Mouse (Mus musculus) hindbrain, embryonic 14.5 days (tissue): ENCODE measurements around the gene Zfr2. TPM values are rescaled to one million over a fixed set of nuclear protein-coding genes. Genes with fewer than 3 reads are reported as not detected.

Experiments used
- ATAC-seq: fragments of 200-750 bp; cut with Nextera tagmentation; 2 replicates; pipeline ENCODE4 v1.8.0; 2017; ENCODE audit warnings: moderate number of reproducible peaks, mild to moderate bottlenecking, moderate TSS enrichment, moderate library complexity; ENCODE audit not compliant: low FRiP score
- DNase-seq: peaks from one replicate; pipeline ENCODE4 v3.0.0-alpha.2; 2015; ENCODE audit warnings: low spot score
- H3K27ac ChIP-seq: fragments of 300-500 bp; sonication (generic); 2 replicates; pipeline ENCODE4 v1.5.1; 2014; ENCODE audit warnings: mild to moderate bottlenecking, moderate library complexity
- H3K27me3 ChIP-seq: fragments of 300-500 bp; sonication (generic); 2 replicates; pipeline ENCODE4 v1.6.1; 2014; ENCODE audit warnings: mild to moderate bottlenecking, low read length, mixed read lengths; ENCODE audit not compliant: control insufficient read depth, insufficient read depth
- H3K36me3 ChIP-seq: fragments of 300-500 bp; sonication (generic); replicated peaks from 2 replicates; pipeline ENCODE4 v1.6.1; 2014; ENCODE audit not compliant: control insufficient read depth, insufficient read depth
- H3K4me1 ChIP-seq: fragments of 300-500 bp; sonication (generic); replicated peaks from 2 replicates; pipeline ENCODE4 v1.6.1; 2014; ENCODE audit warnings: antibody characterized with exemption, low read length, mixed read lengths; ENCODE audit not compliant: control insufficient read depth, insufficient read depth
- H3K4me2 ChIP-seq: fragments of 300-500 bp; sonication (generic); replicated peaks from 2 replicates; pipeline ENCODE4 v1.6.1; 2014; ENCODE audit warnings: mild to moderate bottlenecking, moderate library complexity
- H3K4me3 ChIP-seq: fragments of 300-500 bp; sonication (generic); replicated peaks from 2 replicates; pipeline ENCODE4 v1.5.1; 2014; ENCODE audit warnings: mild to moderate bottlenecking, low read length
- H3K9ac ChIP-seq: fragments of 300-500 bp; sonication (generic); 2 replicates; pipeline ENCODE4 v1.6.1; 2014
- H3K9me3 ChIP-seq: fragments of 300-500 bp; sonication (generic); 2 replicates; pipeline ENCODE4 v1.6.1; 2016; ENCODE audit warnings: low read length; ENCODE audit not compliant: control insufficient read depth
- WGBS: fragments of 180-500 bp; shearing (Covaris S2); extraction: QIAGEN DNeasy Blood & Tissue Kit; methylation state at CpG from one replicate; pipeline ENCODE4 v1.1.7; 2014; 5-methylcytosine and 5-hydroxymethylcytosine counted together
- polyA plus RNA-seq: library from polyadenylated mRNA; unstranded; fragments of >200 nt; fragmentation: Nextera tagmentation; extraction: Ambion mirVana; gene quantifications from 2 replicates; pipeline ENCODE4 v1.2.1, GENCODE M21; 2014

Gene Zfr2
- polyA plus RNA-seq, 1 experiment from 2014 or later = 24.2 TPM

- Histone ChIP-seq H3K4me1 (peaks cover 25% of the 10 kb centered on the region), H3K9ac (no peak overlapping the region), H3K4me3 (no peak overlapping the region), H3K36me3 (no peaks in the 10 kb centered on the region), H3K4me2 (0 out of 2 replicates have a peak overlapping the region, but pooled peaks have one; percentile 92), H3K9me3 (no peaks in the 10 kb centered on the region), H3K27ac (no peak overlapping the region), H3K27me3 (peaks cover 17% of the 10 kb centered on the region)
- DNase-seq = no peak
- 88% methylated on average over 6 of the region's 6 CpGs for WGBS
- no peak for ATAC-seq
Measured at GRCm38 (mm10) chr10:81295185-81295584, 62.2 kb downstream of the Zfr2 start.

GRCm38 (mm10) chr10:81297246-81297645 is 64.3 kb downstream of the Zfr2 start:
- no peak overlapping the region for H3K27ac ChIP-seq
- H3K4me3 ChIP-seq = no peak overlapping the region
- no peak for DNase-seq
- H3K4me2 ChIP-seq = no peak overlapping the region
- H3K27me3 ChIP-seq = no peaks in the 10 kb centered on the region
- H3K4me1 ChIP-seq = peaks cover 17% of the 10 kb centered on the region
- 85% methylated on average over 6 of the region's 6 CpGs for WGBS
- H3K36me3 ChIP-seq = no peaks in the 10 kb centered on the region
- no peak overlapping the region for H3K9ac ChIP-seq
- ATAC-seq = no peak
- H3K9me3 ChIP-seq = no peaks in the 10 kb centered on the region

GRCm38 (mm10) chr10:81297845-81298244 is 64.9 kb downstream of the Zfr2 start:
- no peaks in the 10 kb centered on the region for H3K9me3 ChIP-seq
- no peak overlapping the region for H3K9ac ChIP-seq
- no peaks in the 10 kb centered on the region for H3K27me3 ChIP-seq
- WGBS = 80% methylated on average over 10 of the region's 10 CpGs
- H3K4me3 ChIP-seq = no peak overlapping the region
- no peak for ATAC-seq
- DNase-seq = no peak
- 0 out of 2 replicates have a peak overlapping the region, but pooled peaks have one; percentile 9 for H3K27ac ChIP-seq
- H3K4me1 ChIP-seq = peaks cover 17% of the 10 kb centered on the region
- H3K36me3 ChIP-seq = no peaks in the 10 kb centered on the region
- no peak overlapping the region for H3K4me2 ChIP-seq

- H3K9ac ChIP-seq = no peak overlapping the region
- H3K27ac ChIP-seq = no peak overlapping the region
- no peak for ATAC-seq
Measured at GRCm38 (mm10) chr10:81298369-81299100, 65.6 kb downstream of the Zfr2 start.

GRCm38 (mm10) chr10:81299585-81300351 is 66.8 kb downstream of the Zfr2 start:
- peaks cover 6% of the 10 kb centered on the region for H3K4me1 ChIP-seq
- 89% methylated on average over 14 of the region's 14 CpGs for WGBS
- H3K9ac ChIP-seq = no peak overlapping the region
- no peak overlapping the region for H3K4me3 ChIP-seq
- H3K4me2 ChIP-seq = no peak overlapping the region
- H3K9me3 ChIP-seq = no peaks in the 10 kb centered on the region
- DNase-seq (no peak), ATAC-seq (no peak)
- no peak overlapping the region for H3K27ac ChIP-seq
- H3K36me3 ChIP-seq = no peaks in the 10 kb centered on the region
- H3K27me3 ChIP-seq = no peaks in the 10 kb centered on the region

More at GRCm38 (mm10) chr10:81298369-81299100, 65.6 kb downstream of the Zfr2 start:
- no peaks in the 10 kb centered on the region for H3K9me3 ChIP-seq
- H3K36me3 ChIP-seq = no peaks in the 10 kb centered on the region
- DNase-seq = no peak
- H3K4me2 ChIP-seq = no peak overlapping the region
- H3K4me1 ChIP-seq = peaks cover 17% of the 10 kb centered on the region
- H3K27me3 ChIP-seq = no peaks in the 10 kb centered on the region
- WGBS = 94% methylated on average over 17 of the region's 17 CpGs
- H3K4me3 ChIP-seq = no peak overlapping the region

- H3K27me3 ChIP-seq = no peaks in the 10 kb centered on the region
- H3K4me1 ChIP-seq = no peaks in the 10 kb centered on the region; the same call in 1 of the 2 replicates
- ATAC-seq (no peak), DNase-seq (no peak)
- H3K9ac ChIP-seq = no peak overlapping the region
- no peak overlapping the region for H3K4me2 ChIP-seq
- no peaks in the 10 kb centered on the region for H3K36me3 ChIP-seq
- WGBS = 81% methylated on average over 9 of the region's 9 CpGs
- no peak overlapping the region for H3K4me3 ChIP-seq
- H3K9me3 ChIP-seq = no peaks in the 10 kb centered on the region
- H3K27ac ChIP-seq = no peak overlapping the region
Measured at GRCm38 (mm10) chr10:81300352-81300907, 67.5 kb downstream of the Zfr2 start.

GRCm38 (mm10) chr10:81301321-81301720 is 68.4 kb downstream of the Zfr2 start:
- Histone ChIP-seq H3K27ac (no peak overlapping the region), H3K9me3 (no peaks in the 10 kb centered on the region), H3K36me3 (peaks cover 9% of the 10 kb centered on the region), H3K27me3 (no peaks in the 10 kb centered on the region), H3K4me3 (no peak overlapping the region), H3K9ac (no peak overlapping the region), H3K4me2 (no peak overlapping the region), H3K4me1 (no peaks in the 10 kb centered on the region; the same call in 1 of the 2 replicates)
- DNase-seq (no peak), ATAC-seq (no peak)
- WGBS = 85% methylated on average over 9 of the region's 9 CpGs
